Mouse (Mus musculus) liver, adult (tissue): ENCODE measurements around the gene Agmat.
A peak's percentile ranks its signal among the peaks of the same experiment; 100 is the strongest.

Experiments used
- GATA4 ChIP-seq: IDR thresholded peaks from 2 replicates; pipeline ENCODE4 v1.6.1; 2014; ENCODE audit warnings: mild to moderate bottlenecking, low read length; ENCODE audit not compliant: insufficient replicate concordance

The Agmat gene

DNA sequence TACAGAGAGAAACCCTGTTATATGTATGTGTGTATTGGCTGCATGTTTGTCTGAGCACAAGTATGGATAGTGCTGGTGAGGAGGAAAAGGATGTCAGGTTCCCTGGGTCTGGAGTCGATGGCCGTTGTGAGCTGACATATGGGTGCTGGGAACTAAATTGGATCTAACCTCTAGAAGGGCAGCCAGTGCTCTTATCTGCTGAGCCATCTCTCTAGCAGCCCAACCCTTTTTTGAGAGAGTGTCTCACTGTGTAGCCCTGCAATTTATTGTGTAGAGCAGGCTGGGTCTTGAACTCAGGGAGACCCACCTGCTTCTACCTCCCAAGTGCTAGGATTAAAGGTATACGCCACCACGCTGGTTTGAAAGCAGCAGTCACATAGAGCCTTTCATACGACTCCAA lies 21.2 kb upstream of the Agmat start:
- TF ChIP-seq GATA4, result peak; percentile 28; the same call in 1 of the 2 replicates

DNA sequence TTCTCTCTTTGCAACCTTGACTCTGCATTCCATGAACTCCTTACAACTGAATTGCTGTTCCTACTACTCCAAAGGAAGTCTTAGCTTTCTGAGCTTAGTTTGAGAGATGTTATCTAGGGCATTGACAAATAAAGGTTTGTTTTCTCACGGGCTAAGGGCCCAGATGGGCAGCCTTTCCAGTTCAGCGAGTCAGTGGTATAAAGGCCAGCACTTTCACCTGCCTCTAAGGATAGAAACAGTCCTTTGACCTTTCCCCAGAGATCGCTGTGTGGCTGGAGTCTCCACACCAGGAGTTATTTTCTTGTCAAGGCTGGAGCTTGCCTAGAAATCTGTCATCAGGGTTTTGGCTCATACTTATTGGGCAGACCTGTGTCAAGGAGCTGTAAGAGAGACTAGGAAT lies 20.7 kb upstream of the Agmat start:
- TF ChIP-seq GATA4, result peak; percentile 84

DNA sequence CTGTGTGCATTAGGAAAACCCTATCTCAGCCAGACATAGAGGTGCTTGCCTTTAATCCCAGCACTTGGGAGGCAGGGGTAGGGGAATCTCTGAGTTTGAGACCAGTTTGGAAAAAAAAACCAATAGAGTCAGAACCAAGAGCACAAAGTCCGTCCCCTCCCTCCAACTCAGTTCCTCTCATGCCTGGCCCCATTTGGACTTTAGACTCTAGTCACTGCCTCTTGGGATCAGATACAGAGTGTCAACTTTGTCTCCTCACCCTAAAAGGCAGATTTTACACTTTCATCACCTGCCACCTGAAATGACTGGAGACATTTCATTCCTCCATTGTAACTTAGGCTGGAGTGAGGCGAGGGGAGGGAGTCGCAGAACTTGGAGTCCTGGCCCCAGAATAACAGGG lies 17.2 kb upstream of the Agmat start:
- peak; percentile 84; the same call in 1 of the 2 replicates for TF ChIP-seq GATA4

DNA sequence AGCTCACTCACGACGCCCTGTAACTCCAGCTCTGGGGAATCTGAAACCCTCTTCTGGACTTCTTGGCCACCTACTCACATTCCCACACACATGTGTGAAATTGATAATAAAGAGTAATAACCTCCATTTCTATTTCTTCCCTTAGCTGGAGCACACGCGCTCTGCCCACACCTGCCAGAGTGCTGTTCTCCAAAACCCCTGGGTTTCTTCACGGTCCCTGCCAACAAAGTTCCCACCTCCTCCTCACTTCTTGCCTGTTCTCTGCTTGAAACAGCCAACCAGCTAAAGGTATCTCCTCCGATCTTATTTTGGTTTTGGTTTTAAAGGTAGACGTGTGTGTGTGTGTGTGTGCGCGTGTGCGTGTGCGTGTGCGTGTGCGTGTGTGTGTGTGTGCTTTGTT lies 16.1 kb upstream of the Agmat start:
- no peak for TF ChIP-seq GATA4

DNA sequence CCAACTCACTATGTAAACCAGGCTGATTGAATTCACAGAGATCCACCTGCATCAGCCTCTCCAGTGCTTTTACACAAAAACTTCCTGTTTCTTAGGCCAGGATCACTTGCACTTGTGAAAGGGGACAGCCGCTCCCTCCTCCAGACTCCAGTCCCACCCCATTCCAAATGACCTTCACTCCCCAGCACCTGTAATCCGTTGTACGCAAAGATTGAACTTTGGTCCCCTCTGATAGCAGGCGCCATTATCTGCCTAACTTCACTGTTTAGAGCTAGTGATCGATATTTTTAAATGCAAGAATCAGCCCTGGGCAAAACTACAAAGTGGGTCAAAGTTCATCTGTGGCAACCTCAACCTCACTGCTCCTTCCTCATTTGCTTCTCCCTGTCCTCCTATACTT lies 14.7 kb upstream of the Agmat start:
- TF ChIP-seq GATA4, result peak; percentile 95

DNA sequence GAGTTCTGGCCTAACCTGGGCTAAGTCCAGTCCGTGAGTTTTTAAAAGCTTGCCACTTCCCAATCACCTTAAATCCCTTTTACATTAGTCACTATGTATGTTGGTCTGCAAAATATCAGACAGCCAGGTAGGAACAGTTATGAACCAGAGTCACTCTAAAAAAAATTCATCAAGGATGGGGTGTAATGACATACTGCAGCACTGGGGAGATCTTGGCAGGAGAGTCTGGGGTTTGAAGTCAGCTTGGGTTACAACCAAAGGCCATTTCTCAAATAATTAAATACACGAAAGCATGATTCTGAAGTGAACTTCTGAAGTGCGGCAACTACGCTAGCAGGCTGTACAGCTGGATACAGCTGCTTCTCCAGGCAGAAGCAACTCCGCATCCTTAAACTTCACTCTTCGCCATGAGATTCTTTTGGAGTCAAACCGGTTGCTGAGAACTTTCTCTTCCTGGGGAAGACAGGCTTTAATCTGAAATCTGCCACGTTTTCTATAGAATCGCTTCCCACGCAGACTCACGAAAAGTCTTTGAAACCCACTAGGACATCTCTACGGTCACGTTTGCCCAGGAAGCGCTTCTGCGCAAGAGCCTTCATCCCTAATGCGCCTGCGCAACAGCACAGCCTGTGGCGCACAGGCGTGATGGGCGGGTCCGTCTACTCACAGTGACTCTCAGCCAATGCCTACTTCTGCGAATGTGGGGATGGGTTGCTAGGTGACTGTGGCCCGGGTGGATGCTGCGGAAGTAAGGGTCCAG lies 11.8 kb upstream of the Agmat start:
- TF ChIP-seq GATA4, result no peak

DNA sequence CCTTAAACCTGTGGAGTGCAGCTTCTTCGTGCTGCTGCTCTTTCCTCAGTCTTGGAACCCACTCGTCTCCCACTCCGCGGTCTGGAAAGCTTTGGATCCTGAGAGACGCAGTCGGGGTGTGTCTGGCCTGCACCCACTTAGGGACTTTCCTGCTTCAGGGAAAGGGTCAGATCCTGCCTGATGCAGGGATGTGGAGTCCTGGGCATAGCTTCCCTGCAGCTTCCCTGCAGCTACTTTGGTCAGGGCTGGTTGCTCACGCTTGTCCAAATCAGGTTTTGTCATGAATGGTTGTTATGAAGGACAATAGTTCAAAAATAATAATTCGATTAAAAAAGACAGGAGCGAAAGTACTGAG lies 11.3 kb upstream of the Agmat start:
- TF ChIP-seq GATA4, result no peak

DNA sequence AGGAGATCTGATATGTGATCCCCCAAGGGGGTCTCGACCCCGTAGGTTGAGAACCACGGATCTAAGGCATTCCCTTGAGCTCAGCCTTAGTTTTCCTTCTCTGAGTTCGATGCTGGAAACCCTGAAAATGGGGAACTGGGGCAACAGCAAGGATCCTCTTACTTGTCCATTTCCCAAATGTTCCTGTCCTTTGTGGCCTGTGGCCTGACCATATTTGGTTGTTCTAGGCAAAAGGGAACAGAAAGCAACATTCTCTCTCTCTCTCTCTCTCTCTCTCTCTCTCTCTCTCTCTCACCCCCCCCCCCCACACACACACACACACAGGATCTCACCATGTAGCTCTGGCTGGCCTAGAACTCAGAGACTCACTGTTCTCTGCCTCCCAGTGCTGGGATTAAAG lies 9.6 kb upstream of the Agmat start:
- no peak for TF ChIP-seq GATA4

DNA sequence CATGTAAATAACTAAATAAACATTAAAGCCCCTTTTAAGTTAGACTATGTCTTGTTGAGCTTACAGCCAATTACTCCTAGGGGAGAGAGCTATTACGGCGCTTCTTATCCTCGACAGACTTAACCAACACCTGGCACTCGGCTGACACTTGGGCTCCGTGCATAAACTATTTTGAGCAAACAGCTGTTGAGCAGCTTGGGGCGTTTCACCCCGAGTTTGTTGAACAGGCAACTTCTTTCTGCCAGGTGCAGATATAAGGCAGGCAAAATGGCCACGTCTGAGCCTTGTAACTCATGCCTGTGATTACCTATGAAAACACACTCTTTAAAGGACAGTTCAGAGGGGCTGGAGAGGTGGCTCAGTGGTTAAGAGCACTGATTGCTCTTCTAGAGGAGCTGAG lies 8.5 kb upstream of the Agmat start:
- no peak for TF ChIP-seq GATA4

DNA sequence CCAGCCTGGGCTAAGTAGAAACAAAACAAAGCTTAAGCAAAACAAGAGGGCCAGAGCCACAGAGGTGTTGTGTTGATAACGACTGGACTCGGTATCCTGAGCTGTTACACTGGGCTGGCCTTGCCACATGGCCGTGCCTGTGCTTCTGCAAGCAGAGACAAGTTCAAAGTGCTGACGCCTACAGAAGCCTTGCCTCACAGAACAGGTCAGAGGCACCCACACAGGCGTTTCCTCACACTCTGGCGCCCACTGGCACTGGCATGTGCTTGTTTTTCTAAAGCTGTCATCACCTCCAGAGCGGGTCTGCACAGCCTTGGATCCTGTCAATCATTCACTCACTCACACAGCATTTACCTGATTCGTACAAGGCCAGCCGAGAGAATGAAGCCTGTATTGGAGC lies 4.6 kb upstream of the Agmat start:
- TF ChIP-seq GATA4, result peak; percentile 55; the same call in 1 of the 2 replicates

DNA sequence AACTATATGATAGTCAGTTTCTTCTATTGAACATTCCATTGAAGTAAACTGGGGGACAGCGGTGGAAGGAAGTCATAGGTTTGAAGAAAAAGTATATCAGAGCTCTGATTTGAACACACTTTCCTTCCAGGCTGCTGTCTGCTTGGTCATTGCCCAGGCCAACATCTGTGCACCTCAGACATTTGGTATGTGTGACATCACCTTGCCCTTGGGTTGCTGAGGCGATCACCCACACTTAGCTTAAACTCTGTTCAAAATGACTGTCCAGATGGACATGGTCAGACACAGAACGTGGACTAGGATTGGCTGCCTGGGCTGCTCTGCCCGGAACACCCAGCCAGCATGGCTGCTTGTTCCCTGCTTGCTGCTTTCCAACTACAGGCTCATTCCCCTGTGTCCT lies 4.1 kb upstream of the Agmat start:
- TF ChIP-seq GATA4, result no peak

DNA sequence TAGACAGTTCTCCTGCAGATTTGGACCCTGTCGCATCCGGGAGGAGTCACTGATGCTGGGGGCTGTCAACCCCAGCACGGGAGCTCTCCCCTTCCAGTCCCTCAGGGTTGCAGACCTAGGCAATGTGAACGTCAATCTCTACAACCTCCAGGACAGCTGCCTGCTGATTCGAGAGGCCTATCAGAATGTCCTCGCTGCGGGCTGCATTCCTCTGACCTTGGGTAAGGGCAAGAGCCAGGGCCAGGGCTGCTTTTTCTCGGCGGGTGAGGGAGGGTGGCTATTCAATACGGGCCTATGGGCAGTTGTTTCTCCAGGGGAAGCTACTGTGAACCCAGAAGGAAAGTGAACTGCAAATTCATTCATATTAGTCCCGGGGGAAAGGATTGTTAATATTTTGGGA lies 3.1 kb downstream of the Agmat start:
- TF ChIP-seq GATA4, result no peak

DNA sequence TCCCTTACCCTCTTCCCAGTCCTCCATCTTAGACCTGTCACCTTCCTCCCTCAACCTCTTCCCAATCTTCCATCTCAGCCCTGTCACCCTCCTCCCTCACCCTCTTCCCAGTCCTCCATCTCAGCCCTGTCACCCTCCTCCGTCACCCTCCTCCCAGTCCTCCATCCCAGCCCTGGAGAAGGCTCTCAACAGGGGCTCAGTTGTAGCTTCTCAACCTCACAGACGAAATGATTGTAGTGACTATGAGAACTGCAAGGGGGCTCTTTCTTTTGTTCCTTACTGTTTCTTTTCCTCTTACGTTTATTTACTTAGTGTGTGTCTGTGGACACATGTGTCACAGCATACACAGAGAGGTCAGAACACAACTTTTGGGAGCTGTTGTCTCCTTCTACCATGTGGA lies 4.4 kb downstream of the Agmat start:
- no peak for TF ChIP-seq GATA4

DNA sequence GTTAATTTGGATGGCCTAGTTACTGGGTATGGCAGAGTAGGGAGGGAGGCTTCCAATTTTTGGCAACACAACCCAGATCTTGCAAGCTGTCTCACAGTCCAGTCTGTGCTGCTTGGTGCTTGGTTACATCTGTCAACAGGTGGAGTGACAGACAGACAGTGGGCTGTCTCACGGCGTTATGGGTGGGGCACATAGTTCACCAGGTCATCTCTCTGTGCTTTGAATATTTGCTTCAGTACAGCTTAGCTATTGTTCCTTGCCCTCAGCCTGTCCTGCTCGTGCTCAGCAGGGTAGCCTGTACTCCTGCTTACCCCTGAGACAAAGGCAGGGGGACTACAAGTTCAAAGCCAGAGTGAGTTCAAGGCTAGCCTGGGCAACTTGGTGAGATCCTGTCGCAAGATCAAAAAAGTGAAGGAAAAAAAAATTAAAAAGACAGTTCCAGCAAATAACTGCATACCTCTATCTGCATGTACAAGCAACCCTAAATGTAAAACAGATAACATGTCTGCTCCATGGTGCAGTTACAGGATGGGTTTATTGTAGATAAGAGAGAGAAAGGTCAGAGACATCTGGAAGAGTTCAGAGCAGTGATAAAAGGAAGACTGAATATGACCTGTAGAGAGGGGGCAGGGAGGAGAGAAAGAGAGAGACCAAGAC lies 5.1 kb downstream of the Agmat start:
- TF ChIP-seq GATA4, result no peak

DNA sequence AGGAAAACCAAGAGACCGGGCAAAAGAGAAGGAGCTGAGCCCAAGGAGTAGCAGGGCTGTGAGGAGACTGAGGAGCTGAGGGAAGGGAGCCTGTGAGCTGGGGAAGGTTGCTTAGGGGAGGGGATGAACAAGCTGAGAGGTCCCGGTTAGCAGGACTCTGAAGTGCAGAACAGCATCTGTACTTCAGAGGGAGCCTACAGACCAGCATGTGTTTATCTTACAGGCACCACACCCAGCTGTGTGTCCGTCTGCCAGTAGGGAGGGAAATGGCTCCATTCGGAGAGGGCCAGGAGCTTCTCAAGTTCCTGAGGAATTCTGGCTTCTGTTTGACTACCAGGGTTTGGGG lies 5.6 kb downstream of the Agmat start:
- TF ChIP-seq GATA4, result no peak

DNA sequence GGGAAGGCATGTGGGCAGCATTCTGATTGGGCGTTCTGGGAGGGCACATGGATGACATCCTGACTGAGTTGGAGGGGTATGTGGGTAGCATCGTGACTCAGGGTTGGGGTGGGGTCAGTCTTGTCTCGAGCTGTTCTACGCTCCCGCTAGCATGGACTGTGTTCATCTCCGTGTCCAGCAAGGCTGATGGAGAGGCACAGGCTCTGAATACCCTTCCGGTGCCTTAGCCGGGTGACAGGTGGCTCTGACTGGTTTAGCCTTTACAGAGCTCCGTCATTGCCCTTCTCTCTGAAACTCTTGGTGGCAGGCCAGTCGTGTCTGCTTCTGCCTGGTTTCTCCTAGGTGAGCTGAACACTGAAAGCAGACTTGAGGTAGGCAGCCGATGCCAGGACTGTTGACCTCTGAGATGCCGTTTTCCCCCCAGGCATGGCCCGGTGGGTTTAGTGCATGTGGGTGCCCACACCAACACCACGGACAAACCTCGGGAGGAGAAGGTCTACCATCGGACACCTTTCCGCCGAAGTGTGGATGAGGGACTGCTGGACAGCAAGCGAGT lies 9.0 kb downstream of the Agmat start:
- TF ChIP-seq GATA4, result no peak

DNA sequence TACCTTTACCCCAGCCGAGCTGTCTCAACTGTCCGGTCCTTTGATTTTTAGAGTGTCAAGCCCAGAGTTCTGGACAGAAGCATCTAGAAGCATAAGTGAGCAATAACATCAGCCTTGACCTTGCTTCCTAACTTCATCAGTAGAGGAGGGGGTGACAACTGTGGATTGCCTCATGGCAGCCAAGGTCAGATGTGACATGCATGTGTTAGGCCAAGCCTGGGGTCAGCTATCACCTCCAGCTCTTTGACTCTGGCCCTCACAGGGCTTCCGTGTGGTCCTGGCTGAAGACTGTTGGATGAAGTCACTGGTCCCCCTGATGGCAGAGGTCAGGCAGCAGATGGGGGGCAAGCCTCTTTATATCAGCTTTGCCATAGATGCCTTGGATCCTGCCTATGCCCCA lies 10.7 kb downstream of the Agmat start:
- TF ChIP-seq GATA4, result no peak
